Mouse (Mus musculus): ENCODE data around the gene Golm1.

GRCm38 (mm10) chr13:59654465-59654864, 21.1 kb downstream of the Golm1 start:
- no peak for TF ChIP-seq CTCF (IDR thresholded peaks at IDR 0.05; ENCODE audit: borderline replicate concordance, insufficient read depth, low read depth, low read length)
- TF ChIP-seq POLR2A (IDR thresholded peaks at IDR 0.05; ENCODE audit: borderline replicate concordance, insufficient read depth, low read length) = no peak

All from cerebellum, adult 2 months (tissue).